Mouse (Mus musculus): ENCODE data around the gene Spata17. TPM values are rescaled to one million over a fixed set of nuclear protein-coding genes. Genes with fewer than 3 reads are reported as not detected.

Spata17 gene
- 0.92 and 1.2 TPM in 2 replicates for polyA plus RNA-seq (2014; fragmentation: Nextera tagmentation; extraction: Ambion mirVana)

DNA sequence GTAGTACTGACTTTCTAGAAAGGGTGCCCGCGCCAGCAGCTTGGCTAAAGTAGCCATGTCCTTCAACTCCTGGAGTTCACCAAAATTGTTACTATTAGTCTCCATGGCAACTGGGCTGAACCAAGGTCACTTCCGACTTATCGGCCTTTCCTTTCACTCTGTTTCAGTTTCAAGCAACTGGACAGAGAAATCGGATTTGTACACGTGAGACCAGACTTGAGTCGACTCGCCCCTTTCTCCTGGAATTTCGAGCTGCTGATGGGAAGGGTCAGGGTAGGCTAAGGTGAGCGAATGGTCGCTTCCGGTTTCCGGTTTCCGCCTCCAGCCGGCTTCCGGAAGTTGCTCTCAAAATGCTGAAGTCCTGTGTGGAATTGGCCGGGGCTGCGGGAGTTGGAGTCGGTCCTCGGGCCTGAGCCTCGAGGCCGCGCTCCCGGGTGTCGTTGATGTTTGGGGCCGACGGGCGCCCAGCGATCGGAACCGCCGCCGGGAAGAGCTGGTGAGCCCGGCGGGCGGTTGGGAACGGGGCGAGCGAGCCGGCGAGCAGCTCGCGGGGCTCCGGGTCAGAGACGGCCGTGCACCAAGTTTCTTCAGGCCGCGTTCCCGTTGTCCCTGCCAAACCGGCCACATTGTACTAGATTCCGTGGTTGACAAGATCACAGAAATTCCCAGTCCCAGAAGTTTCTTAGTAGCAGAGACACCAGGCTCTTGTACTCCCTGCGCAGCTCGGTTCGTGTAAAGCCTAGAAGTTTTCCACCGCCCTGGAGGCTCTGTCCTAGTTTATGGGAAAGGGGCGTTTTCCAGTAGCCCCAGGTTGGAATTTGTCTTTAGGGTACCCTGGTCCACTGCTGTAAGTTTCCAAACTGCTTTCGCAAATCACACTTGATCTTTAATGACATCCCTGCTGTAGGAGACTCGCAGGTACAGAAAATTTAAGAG lies at the start of gene Spata17, which contains the start of gene Gpatch2:
TSS of gene Spata17 (minus strand) at position 285 of the 936 bp plus-strand sequence.
TSS of gene Gpatch2 (plus strand) at position 328 of the 936 bp plus-strand sequence.
- DNase-seq (ENCODE audit: low spot score, missing footprints) = peak; percentile 98
- peak within 1 kb of the TSS; percentile 35; the same call in 1 of the 2 replicates for H3K27ac ChIP-seq (ENCODE audit: low read depth, low read length)
- H3K4me3 ChIP-seq (ENCODE audit: low read depth, low read length) = peak within 1 kb of the TSS; percentile 85
- peak within 1 kb of the TSS; percentile 90 for H3K9ac ChIP-seq (ENCODE audit: low read length)
- no peaks in the 10 kb centered on the region for H3K27me3 ChIP-seq (ENCODE audit: control insufficient read depth, insufficient read depth, low read length)
- H3K4me2 ChIP-seq = peak within 1 kb of the TSS; percentile 79
- no peaks in the 10 kb centered on the region for H3K36me3 ChIP-seq (ENCODE audit: control insufficient read depth, insufficient read depth, low read length)
- H3K4me1 ChIP-seq (ENCODE audit: control insufficient read depth, insufficient read depth, low read length) = peaks cover 4% of the 10 kb centered on the region
- ATAC-seq (ENCODE audit: low FRiP score) = peak; percentile 95
- WGBS = under 1% methylated on average over 58 of the region's 58 CpGs
- H3K9me3 ChIP-seq (ENCODE audit: control insufficient read depth, low read length) = no peaks in the 10 kb centered on the region

DNA sequence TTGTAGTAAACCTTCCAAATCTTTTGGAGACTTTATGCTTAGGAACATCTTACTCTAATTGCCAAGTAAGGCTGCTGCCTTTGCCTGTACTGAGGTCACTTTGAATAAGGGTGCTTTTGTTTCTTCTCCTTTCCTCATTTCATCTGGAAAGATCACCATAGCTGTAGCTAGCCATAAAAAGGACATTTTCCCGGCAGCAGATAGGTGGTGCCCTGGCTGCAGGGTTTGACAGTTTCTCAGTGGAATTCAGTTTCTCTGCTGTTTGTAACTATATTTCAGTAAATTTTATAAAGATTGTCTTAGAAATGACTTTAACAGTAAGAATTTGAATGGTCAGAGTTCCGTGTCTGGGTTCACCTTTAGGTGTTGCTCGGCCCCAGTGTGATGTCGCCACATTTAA lies 43.5 kb upstream of the Spata17 start:
- H3K4me1 ChIP-seq (ENCODE audit: control insufficient read depth, insufficient read depth, low read length) = no peaks in the 10 kb centered on the region
- no peaks in the 10 kb centered on the region for H3K27me3 ChIP-seq (ENCODE audit: control insufficient read depth, insufficient read depth, low read length)
- no peak overlapping the region for H3K9ac ChIP-seq (ENCODE audit: low read length)
- WGBS = 80% methylated on average over 4 of the region's 4 CpGs
- no peaks in the 10 kb centered on the region for H3K9me3 ChIP-seq (ENCODE audit: control insufficient read depth, low read length)
- no peak for ATAC-seq (ENCODE audit: low FRiP score)
- H3K27ac ChIP-seq (ENCODE audit: low read depth, low read length) = no peak overlapping the region
- H3K4me3 ChIP-seq (ENCODE audit: low read depth, low read length) = no peak overlapping the region
- no peak for DNase-seq (ENCODE audit: low spot score, missing footprints)
- H3K4me2 ChIP-seq = no peak overlapping the region
- no peaks in the 10 kb centered on the region for H3K36me3 ChIP-seq (ENCODE audit: control insufficient read depth, insufficient read depth, low read length)

DNA sequence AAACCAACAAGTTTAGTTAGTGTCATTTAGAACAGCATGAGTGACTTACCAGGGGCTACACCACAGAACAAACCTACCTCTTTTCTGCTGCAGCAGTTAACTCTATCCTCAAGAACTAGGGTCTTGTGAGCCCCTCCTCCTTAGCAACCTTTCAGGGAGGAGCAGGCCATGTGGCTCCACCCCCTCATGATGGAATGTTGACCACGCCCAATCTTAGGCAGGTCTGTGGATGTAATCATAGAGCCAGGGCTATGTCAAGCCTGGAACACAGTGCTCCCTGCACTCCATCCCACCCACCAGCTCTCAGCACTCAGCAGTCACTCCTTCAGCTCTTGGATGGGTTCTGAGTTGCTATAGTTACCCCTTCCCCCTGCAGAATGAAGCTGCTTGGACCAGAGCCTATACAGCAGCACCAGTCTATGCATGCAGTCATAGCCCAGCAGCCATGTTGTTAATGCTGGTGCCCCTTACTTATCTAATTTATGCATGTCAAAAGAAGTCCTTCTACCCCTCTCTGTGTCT lies 35.5 kb upstream of the Spata17 start:
- H3K27me3 ChIP-seq (ENCODE audit: control insufficient read depth, insufficient read depth, low read length) = no peaks in the 10 kb centered on the region
- H3K4me3 ChIP-seq (ENCODE audit: low read depth, low read length) = no peak overlapping the region
- DNase-seq (ENCODE audit: low spot score, missing footprints) (no peak), ATAC-seq (ENCODE audit: low FRiP score) (peak; percentile 24; the same call in 1 of the 2 replicates)
- no peak overlapping the region for H3K9ac ChIP-seq (ENCODE audit: low read length)
- H3K4me2 ChIP-seq = no peak overlapping the region
- H3K9me3 ChIP-seq (ENCODE audit: control insufficient read depth, low read length) = no peaks in the 10 kb centered on the region
- no peak overlapping the region for H3K27ac ChIP-seq (ENCODE audit: low read depth, low read length)
- WGBS = 95% methylated on average over 1 of the region's 1 CpGs
- H3K36me3 ChIP-seq (ENCODE audit: control insufficient read depth, insufficient read depth, low read length) = no peaks in the 10 kb centered on the region
- H3K4me1 ChIP-seq (ENCODE audit: control insufficient read depth, insufficient read depth, low read length) = no peaks in the 10 kb centered on the region

DNA sequence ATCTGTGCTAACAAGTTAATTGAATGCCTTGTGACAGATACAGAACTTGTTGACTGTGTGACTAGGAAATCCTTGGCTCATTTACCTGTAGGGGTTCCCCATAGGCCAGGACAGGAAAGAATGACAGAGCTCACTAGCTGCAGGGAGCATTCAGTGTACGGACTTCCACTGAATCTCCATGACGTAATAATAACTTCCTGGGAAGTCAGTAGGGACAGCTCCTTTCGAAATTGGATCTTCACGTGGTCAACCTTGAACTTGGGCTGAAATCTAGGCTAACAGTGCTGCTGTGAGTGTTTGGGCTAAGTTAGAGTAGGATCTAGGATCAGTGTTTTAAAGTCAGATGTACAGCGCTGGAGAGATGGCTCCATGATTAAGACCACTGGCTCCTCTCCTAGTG lies 29.5 kb upstream of the Spata17 start:
- no peaks in the 10 kb centered on the region for H3K36me3 ChIP-seq (ENCODE audit: control insufficient read depth, insufficient read depth, low read length)
- no peak overlapping the region for H3K27ac ChIP-seq (ENCODE audit: low read depth, low read length)
- H3K9ac ChIP-seq (ENCODE audit: low read length) = no peak overlapping the region
- H3K27me3 ChIP-seq (ENCODE audit: control insufficient read depth, insufficient read depth, low read length) = no peaks in the 10 kb centered on the region
- H3K4me3 ChIP-seq (ENCODE audit: low read depth, low read length) = no peak overlapping the region
- H3K4me1 ChIP-seq (ENCODE audit: control insufficient read depth, insufficient read depth, low read length) = no peaks in the 10 kb centered on the region
- no peak overlapping the region for H3K4me2 ChIP-seq
- ATAC-seq (ENCODE audit: low FRiP score) (no peak), DNase-seq (ENCODE audit: low spot score, missing footprints) (no peak)
- WGBS = 83% methylated on average over 5 of the region's 5 CpGs
- no peaks in the 10 kb centered on the region for H3K9me3 ChIP-seq (ENCODE audit: control insufficient read depth, low read length)

DNA sequence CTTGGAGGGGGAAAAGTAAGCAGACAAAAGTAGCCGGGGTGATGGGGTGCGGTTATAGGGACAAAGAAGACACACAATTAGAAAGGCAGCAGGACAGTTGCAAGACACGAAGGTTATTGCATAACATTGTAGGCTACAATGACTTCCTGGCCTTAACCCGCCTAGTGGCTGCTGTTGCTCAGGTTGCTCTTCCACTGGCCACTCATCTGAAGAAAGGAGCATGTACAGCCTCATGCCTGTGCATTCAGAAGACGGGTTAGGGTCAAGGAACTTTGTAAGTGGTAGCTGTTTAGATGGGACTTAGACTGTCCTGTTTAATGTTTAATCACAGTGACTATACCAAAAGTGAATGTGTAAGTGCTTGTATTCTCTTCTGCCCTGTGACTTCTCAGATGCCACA lies 26.1 kb upstream of the Spata17 start:
- H3K27me3 ChIP-seq (ENCODE audit: control insufficient read depth, insufficient read depth, low read length) = no peaks in the 10 kb centered on the region
- ATAC-seq (ENCODE audit: low FRiP score) (no peak), DNase-seq (ENCODE audit: low spot score, missing footprints) (no peak)

DNA sequence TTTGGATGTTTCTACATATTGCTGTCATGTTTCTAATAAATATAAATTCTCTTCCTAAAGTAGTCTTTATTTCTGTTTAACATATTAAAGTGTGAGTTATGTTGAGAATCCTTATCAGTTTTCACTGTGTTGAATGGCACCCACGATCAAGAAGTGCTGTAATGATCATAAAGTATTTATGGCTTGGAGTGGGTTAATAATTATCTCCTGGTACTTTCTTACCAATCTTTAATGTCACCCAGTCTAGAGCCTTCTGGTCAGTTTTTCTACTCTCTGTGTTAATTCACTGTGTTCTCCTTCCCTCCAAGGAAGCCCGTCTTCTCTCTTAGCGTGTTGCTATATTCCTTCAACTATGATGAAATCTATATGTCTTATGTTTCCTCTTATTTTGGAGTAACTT lies 25.0 kb upstream of the Spata17 start:
- Histone ChIP-seq H3K9me3 (ENCODE audit: control insufficient read depth, low read length) (no peaks in the 10 kb centered on the region), H3K27me3 (ENCODE audit: control insufficient read depth, insufficient read depth, low read length) (no peaks in the 10 kb centered on the region), H3K4me2 (no peak overlapping the region), H3K4me1 (ENCODE audit: control insufficient read depth, insufficient read depth, low read length) (no peaks in the 10 kb centered on the region), H3K9ac (ENCODE audit: low read length) (no peak overlapping the region), H3K27ac (ENCODE audit: low read depth, low read length) (no peak overlapping the region), H3K4me3 (ENCODE audit: low read depth, low read length) (no peak overlapping the region), H3K36me3 (ENCODE audit: control insufficient read depth, insufficient read depth, low read length) (no peaks in the 10 kb centered on the region)
- ATAC-seq (ENCODE audit: low FRiP score) (no peak), DNase-seq (ENCODE audit: low spot score, missing footprints) (no peak)
- WGBS = 97% methylated on average over 3 of the region's 3 CpGs

More for the DNA sequence above, 26.1 kb upstream of the Spata17 start:
- WGBS = 91% methylated on average over 5 of the region's 5 CpGs
- Histone ChIP-seq H3K9me3 (ENCODE audit: control insufficient read depth, low read length) (no peaks in the 10 kb centered on the region), H3K4me2 (no peak overlapping the region), H3K36me3 (ENCODE audit: control insufficient read depth, insufficient read depth, low read length) (no peaks in the 10 kb centered on the region), H3K27ac (ENCODE audit: low read depth, low read length) (no peak overlapping the region), H3K4me1 (ENCODE audit: control insufficient read depth, insufficient read depth, low read length) (no peaks in the 10 kb centered on the region), H3K4me3 (ENCODE audit: low read depth, low read length) (no peak overlapping the region), H3K9ac (ENCODE audit: low read length) (no peak overlapping the region)

DNA sequence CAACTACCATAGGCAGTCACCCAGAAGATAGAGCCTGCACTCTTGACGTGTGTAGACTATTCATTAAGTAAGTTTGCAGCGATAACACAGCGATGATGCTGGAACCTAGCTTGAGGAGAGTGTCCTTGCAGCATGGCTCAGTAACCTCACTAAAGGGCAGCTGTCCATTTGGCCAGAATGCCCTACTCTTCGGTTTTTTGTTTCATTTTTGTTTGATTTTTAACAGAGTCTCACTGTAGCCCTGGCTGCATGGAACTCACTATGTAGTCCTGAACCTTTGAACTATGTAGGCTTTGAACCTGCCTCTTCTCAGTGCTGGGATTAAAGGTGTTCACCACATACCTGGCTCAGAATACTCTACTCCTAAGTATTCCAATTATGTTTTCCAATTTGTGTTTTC lies 22.8 kb upstream of the Spata17 start:
- no peak for ATAC-seq (ENCODE audit: low FRiP score)
- no peak overlapping the region for H3K9ac ChIP-seq (ENCODE audit: low read length)
- H3K9me3 ChIP-seq (ENCODE audit: control insufficient read depth, low read length) = no peaks in the 10 kb centered on the region
- WGBS = 93% methylated on average over 4 of the region's 4 CpGs
- H3K4me2 ChIP-seq = no peak overlapping the region
- H3K27me3 ChIP-seq (ENCODE audit: control insufficient read depth, insufficient read depth, low read length) = no peaks in the 10 kb centered on the region
- no peaks in the 10 kb centered on the region; the same call in 1 of the 2 replicates for H3K36me3 ChIP-seq (ENCODE audit: control insufficient read depth, insufficient read depth, low read length)
- H3K4me1 ChIP-seq (ENCODE audit: control insufficient read depth, insufficient read depth, low read length) = no peaks in the 10 kb centered on the region
- H3K4me3 ChIP-seq (ENCODE audit: low read depth, low read length) = no peak overlapping the region
- no peak overlapping the region for H3K27ac ChIP-seq (ENCODE audit: low read depth, low read length)
- no peak for DNase-seq (ENCODE audit: low spot score, missing footprints)

DNA sequence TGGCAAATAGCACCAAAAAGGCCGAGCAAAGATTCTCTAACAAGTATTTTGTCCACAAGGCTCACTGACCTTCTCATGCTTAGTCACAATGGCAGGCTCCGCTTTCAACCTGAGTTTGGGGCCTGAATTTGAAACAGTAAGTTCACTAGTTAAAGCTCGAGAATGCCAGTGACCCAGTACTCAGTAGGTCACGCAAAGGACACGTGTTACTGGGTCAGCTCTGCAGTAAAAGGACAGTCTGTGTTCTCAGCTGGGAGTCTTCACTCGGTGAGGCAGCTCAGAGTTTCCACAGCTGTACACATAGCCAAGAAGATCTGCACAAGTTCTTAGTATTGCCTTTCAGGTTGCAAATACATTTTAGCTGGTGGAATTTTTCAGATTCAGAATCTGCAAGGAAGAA lies 21.0 kb upstream of the Spata17 start:
- H3K36me3 ChIP-seq (ENCODE audit: control insufficient read depth, insufficient read depth, low read length) = no peaks in the 10 kb centered on the region; the same call in 1 of the 2 replicates
- no peaks in the 10 kb centered on the region for H3K9me3 ChIP-seq (ENCODE audit: control insufficient read depth, low read length)
- H3K4me2 ChIP-seq = no peak overlapping the region
- 80% methylated on average over 6 of the region's 6 CpGs for WGBS
- no peak overlapping the region for H3K9ac ChIP-seq (ENCODE audit: low read length)
- H3K4me3 ChIP-seq (ENCODE audit: low read depth, low read length) = no peak overlapping the region
- ATAC-seq (ENCODE audit: low FRiP score) = no peak
- no peak for DNase-seq (ENCODE audit: low spot score, missing footprints)
- no peaks in the 10 kb centered on the region for H3K4me1 ChIP-seq (ENCODE audit: control insufficient read depth, insufficient read depth, low read length)
- no peak overlapping the region for H3K27ac ChIP-seq (ENCODE audit: low read depth, low read length)
- no peaks in the 10 kb centered on the region for H3K27me3 ChIP-seq (ENCODE audit: control insufficient read depth, insufficient read depth, low read length)

DNA sequence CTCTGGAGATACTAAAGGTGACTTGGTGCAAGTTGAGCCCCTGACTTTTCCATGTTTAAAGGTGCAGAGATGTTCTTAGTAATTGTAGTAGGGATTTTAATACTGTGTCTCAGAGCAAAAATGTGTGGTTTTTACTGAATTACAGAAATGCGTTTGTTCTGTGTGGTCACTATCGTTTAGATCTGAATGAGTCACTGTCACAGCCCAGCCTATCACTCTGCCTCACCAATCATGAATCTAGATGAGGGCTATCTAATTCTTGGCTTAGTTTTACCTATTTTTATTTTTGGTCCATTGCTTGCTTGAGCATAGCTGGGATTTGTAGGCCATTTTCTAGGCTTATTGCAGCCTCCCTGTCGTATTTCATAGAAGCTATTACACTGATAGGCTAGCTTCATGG lies 19.9 kb upstream of the Spata17 start:
- H3K4me1 ChIP-seq (ENCODE audit: control insufficient read depth, insufficient read depth, low read length) = no peaks in the 10 kb centered on the region
- H3K9me3 ChIP-seq (ENCODE audit: control insufficient read depth, low read length) = no peaks in the 10 kb centered on the region
- H3K36me3 ChIP-seq (ENCODE audit: control insufficient read depth, insufficient read depth, low read length) = no peaks in the 10 kb centered on the region; the same call in 1 of the 2 replicates
- WGBS = 95% methylated on average over 3 of the region's 3 CpGs
- no peaks in the 10 kb centered on the region for H3K27me3 ChIP-seq (ENCODE audit: control insufficient read depth, insufficient read depth, low read length)
- no peak overlapping the region for H3K4me2 ChIP-seq
- no peak for ATAC-seq (ENCODE audit: low FRiP score)
- no peak overlapping the region for H3K4me3 ChIP-seq (ENCODE audit: low read depth, low read length)
- no peak for DNase-seq (ENCODE audit: low spot score, missing footprints)
- H3K9ac ChIP-seq (ENCODE audit: low read length) = no peak overlapping the region
- H3K27ac ChIP-seq (ENCODE audit: low read depth, low read length) = no peak overlapping the region
